Mouse (Mus musculus) liver, adult 2 months (tissue): ENCODE results near the gene Ppp2r2c.

ENCODE experiments used
- CTCF ChIP-seq: fragments of 200-500 bp; IDR thresholded peaks from 2 replicates; pipeline ENCODE4 v1.5.1; 2011; ENCODE audit warnings: low read depth, low read length, control low read depth
- POLR2A ChIP-seq: fragments of 200-500 bp; IDR thresholded peaks from 2 replicates; pipeline ENCODE4 v1.6.1; 2011; ENCODE audit warnings: low read length, control low read depth; ENCODE audit not compliant: insufficient read depth; ENCODE audit errors: extremely low read depth

GRCm38 (mm10) chr5:36889380-36889886 is 21.1 kb downstream of the Ppp2r2c start:
- TF ChIP-seq POLR2A (no peak), CTCF (no peak)
